Mouse (Mus musculus) C2C12 (cell line): ENCODE measurements around the gene Ddx41.

ENCODE experiments used
- CTCF ChIP-seq: IDR thresholded peaks from one replicate; pipeline ENCODE4 v1.5.1; 2011; ENCODE audit not compliant: control insufficient read depth, insufficient read depth, insufficient read length
- MYOG ChIP-seq: IDR thresholded peaks from one replicate; pipeline ENCODE4 v1.6.1; 2011; ENCODE audit not compliant: control insufficient read depth, insufficient read length; ENCODE audit errors: extremely low read depth

- TF ChIP-seq MYOG (no peak), CTCF (no peak)
Measured at GRCm38 (mm10) chr13:55510668-55511491, 25.6 kb downstream of the Ddx41 start.
